Mouse (Mus musculus): ENCODE data around the gene 9130213A22Rik. TPM values are rescaled to one million over a fixed set of nuclear protein-coding genes. Genes with fewer than 3 reads are reported as not detected.
"Not testable (repeated sequence)": the region's sequence is repeated elsewhere in the genome, so short reads cannot be mapped to it uniquely, and the experiment has no call there.

9130213A22Rik gene
- total RNA-seq, 2 experiments from 2014 or later, result 0.29 to 0.56 TPM

GRCm38 (mm10) chr11:69094697-69095429 lies 27.5 kb downstream of the 9130213A22Rik start, which contains the start of gene Per1:
TSS of gene Per1 (plus strand) at chr11:69095217.
- DNase-seq (ENCODE audit: low spot score in 2 of 2), result peak; percentile 87 to 98

GRCm38 (mm10) chr11:69093856-69094255 lies 28.5 kb downstream of the 9130213A22Rik start:
- not testable (repeated sequence) for DNase-seq (ENCODE audit: low spot score in 2 of 2)

GRCm38 (mm10) chr11:69092871-69093270 lies 29.5 kb downstream of the 9130213A22Rik start:
- no peak for DNase-seq (ENCODE audit: low spot score in 2 of 2)

- peak; percentile 78 to 84 for DNase-seq (ENCODE audit: low spot score in 2 of 2)
Observed at GRCm38 (mm10) chr11:69092386-69092751, 30.0 kb downstream of the 9130213A22Rik start.

GRCm38 (mm10) chr11:69091566-69092385 lies 30.6 kb downstream of the 9130213A22Rik start:
- no peak for DNase-seq (ENCODE audit: low spot score in 2 of 2)

- no peak for DNase-seq (ENCODE audit: low spot score in 2 of 2)
Observed at GRCm38 (mm10) chr11:69090367-69090766, 32.0 kb downstream of the 9130213A22Rik start.

- peak in 1 of 2 experiments; percentile 10 for DNase-seq (ENCODE audit: low spot score in 2 of 2)
Observed at GRCm38 (mm10) chr11:69089616-69090290, 32.6 kb downstream of the 9130213A22Rik start.

GRCm38 (mm10) chr11:69088856-69089615 lies 33.4 kb downstream of the 9130213A22Rik start:
- DNase-seq (ENCODE audit: low spot score in 2 of 2), result no peak

GRCm38 (mm10) chr11:69088103-69088855 lies 34.1 kb downstream of the 9130213A22Rik start, which contains the start of gene Vamp2:
TSS of gene Vamp2 (plus strand) at chr11:69088490.
- DNase-seq (ENCODE audit: low spot score in 2 of 2), result peak; percentile 89 to 92

- DNase-seq (ENCODE audit: low spot score in 2 of 2), result no peak
Observed at GRCm38 (mm10) chr11:69087597-69087996, 34.8 kb downstream of the 9130213A22Rik start.

GRCm38 (mm10) chr11:69087082-69087481 lies 35.3 kb downstream of the 9130213A22Rik start:
- peak in 1 of 2 experiments; percentile 38 for DNase-seq (ENCODE audit: low spot score in 2 of 2)

GRCm38 (mm10) chr11:69086390-69086789 lies 36.0 kb downstream of the 9130213A22Rik start:
- DNase-seq (ENCODE audit: low spot score in 2 of 2), result peak in 1 of 2 experiments; percentile 22

GRCm38 (mm10) chr11:69085608-69086007 lies 36.8 kb downstream of the 9130213A22Rik start:
- DNase-seq (ENCODE audit: low spot score in 2 of 2), result no peak

- DNase-seq (ENCODE audit: low spot score in 2 of 2), result no peak
Observed at GRCm38 (mm10) chr11:69081613-69082012, 40.8 kb downstream of the 9130213A22Rik start.

GRCm38 (mm10) chr11:69080855-69081222 lies 41.5 kb downstream of the 9130213A22Rik start:
- DNase-seq (ENCODE audit: low spot score in 2 of 2), result no peak

- DNase-seq (ENCODE audit: low spot score in 2 of 2), result no peak
Observed at GRCm38 (mm10) chr11:69080102-69080854, 42.1 kb downstream of the 9130213A22Rik start.

- DNase-seq (ENCODE audit: low spot score in 2 of 2), result no peak
Observed at GRCm38 (mm10) chr11:69078805-69079438, 43.5 kb downstream of the 9130213A22Rik start.

GRCm38 (mm10) chr11:69078041-69078440 lies 44.3 kb downstream of the 9130213A22Rik start:
- DNase-seq (ENCODE audit: low spot score in 2 of 2), result no peak

GRCm38 (mm10) chr11:69077316-69077715 lies 45.1 kb downstream of the 9130213A22Rik start:
- DNase-seq (ENCODE audit: low spot score in 2 of 2), result no peak
